Mouse (Mus musculus) activated CD4-positive, CD25-positive, alpha-beta regulatory T cell, adult 4 months (primary cell): Measurements from ENCODE around the gene Gm10058. TPM values are rescaled to one million over a fixed set of nuclear protein-coding genes. Genes with fewer than 3 reads are reported as not detected.
"Not testable (repeated sequence)": the region's sequence is repeated elsewhere in the genome, so short reads cannot be mapped to it uniquely, and the experiment has no call there.

Experiments used
- ATAC-seq: one replicate; pipeline ENCODE4 v1.8.0; 2017
- polyA plus RNA-seq, 2 experiments: library from polyadenylated mRNA; unstranded; fragments of 100-300 nt; shearing (Covaris generic); gene quantifications; one replicate each; pipeline ENCODE4 v1.2.1; 2017

Gm10058 gene
- polyA plus RNA-seq: not detected

DNA sequence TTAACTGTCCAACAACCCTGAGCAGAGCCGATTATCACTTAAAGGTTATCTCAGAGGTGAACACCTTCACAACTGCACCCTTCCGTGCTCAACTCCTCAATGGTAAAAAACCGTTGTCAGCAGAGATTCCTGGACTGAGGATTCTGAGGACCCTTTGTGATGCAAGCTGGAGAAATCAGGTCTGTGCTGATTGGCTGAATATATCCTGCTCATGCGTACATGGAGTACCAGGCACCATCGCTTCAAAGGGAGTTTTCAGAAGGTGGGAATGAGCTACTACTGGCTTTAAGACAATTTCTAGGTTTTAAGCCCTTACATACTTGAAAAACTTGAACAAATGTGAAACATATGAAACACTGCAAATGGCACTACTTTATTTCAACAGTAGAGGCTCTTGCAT is at the start of gene Gm10058:
Gm10058 (minus strand) TSS at position 101 of the 400 bp plus-strand sequence.
- not testable (repeated sequence) for ATAC-seq
